In genomic region chr1:134804373-134804772, GRCm38 (mm10) we compare ENCODE assay signal across 9 mouse cellular contexts.
DNase-seq lines count a peak whose midpoint lies in the region; ATAC-seq and TF ChIP-seq lines count a peak whose summit lies in the region.
"Had no signal": no experiment of that assay in that cellular context is flagged by ENCODE, and none has a peak within 500 bp of the region (broad histone marks: within the 10 kb centered on the region; RNA-seq: fewer than 3 reads in every experiment).

No protein-coding gene starts in this region.

- TF ChIP-seq EP300 in lung, postnatal 0 days (IDR thresholded peaks at IDR 0.05) = no peak

- no peaks in the 10 kb centered on the region for H3K9me3 ChIP-seq in kidney, embryonic 15.5 days (replicated peaks)
- H3K9me3 ChIP-seq in embryonic facial prominence, embryonic 13.5 days = no peaks in the 10 kb centered on the region
- peaks cover 3% of the 10 kb centered on the region for H3K9me3 ChIP-seq in heart, embryonic 12.5 days (replicated peaks)
- H3K9me3 ChIP-seq in lung, postnatal 0 days (ENCODE audit: low read length) = no peaks in the 10 kb centered on the region

- ATAC-seq in kidney, embryonic 15.5 days (replicated peaks; ENCODE audit: low FRiP score) = no peak
- ATAC-seq in embryonic facial prominence, embryonic 13.5 days (ENCODE audit: insufficient number of reproducible peaks, insufficient read depth, low FRiP score, low TSS enrichment, low read depth) = no peak
- no peak for ATAC-seq in heart, embryonic 12.5 days (ENCODE audit: insufficient number of reproducible peaks, low FRiP score)
- ATAC-seq in lung, postnatal 0 days = peak; percentile 49

- TF ChIP-seq CTCF in lung, postnatal 0 days (IDR thresholded peaks at IDR 0.05) = no peak

- H3K4me3 ChIP-seq in kidney, embryonic 15.5 days (replicated peaks) = no peak overlapping the region
- H3K4me3 ChIP-seq in embryonic facial prominence, embryonic 13.5 days = no peak overlapping the region
- H3K4me3 ChIP-seq in heart, embryonic 12.5 days = no peak overlapping the region
- H3K4me3 ChIP-seq in lung, postnatal 0 days (ENCODE audit: low read depth, low read length) = no peak overlapping the region
- H3K4me3 ChIP-seq: erythroblast, embryonic 14.5 days had no signal

- no peaks in the 10 kb centered on the region for H3K27me3 ChIP-seq in kidney, embryonic 15.5 days
- H3K27me3 ChIP-seq in embryonic facial prominence, embryonic 13.5 days = no peaks in the 10 kb centered on the region
- H3K27me3 ChIP-seq in heart, embryonic 12.5 days (replicated peaks) = no peaks in the 10 kb centered on the region
- no peaks in the 10 kb centered on the region for H3K27me3 ChIP-seq in lung, postnatal 0 days (replicated peaks; ENCODE audit: insufficient read depth, low read length)

- WGBS in kidney, embryonic 15.5 days = 41% methylated on average over 5 of the region's 5 CpGs
- 27% methylated on average over 5 of the region's 5 CpGs for WGBS in embryonic facial prominence, embryonic 13.5 days
- WGBS in heart, embryonic 12.5 days = 39% methylated on average over 5 of the region's 5 CpGs
- 14% methylated on average over 5 of the region's 5 CpGs for WGBS in lung, postnatal 0 days

- no peak overlapping the region for H3K9ac ChIP-seq in kidney, embryonic 15.5 days
- H3K9ac ChIP-seq in embryonic facial prominence, embryonic 13.5 days = no peak overlapping the region
- no peak overlapping the region for H3K9ac ChIP-seq in heart, embryonic 12.5 days
- no peak overlapping the region for H3K9ac ChIP-seq in lung, postnatal 0 days (replicated peaks; ENCODE audit: low read depth)

- peak overlapping the region; percentile 83 for H3K27ac ChIP-seq in kidney, embryonic 15.5 days
- H3K27ac ChIP-seq in embryonic facial prominence, embryonic 13.5 days = peak overlapping the region; percentile 92
- H3K27ac ChIP-seq in heart, embryonic 12.5 days (ENCODE audit: poor library complexity, severe bottlenecking) = peak overlapping the region; percentile 96
- peak overlapping the region; percentile 95 for H3K27ac ChIP-seq in lung, postnatal 0 days (ENCODE audit: low read length)

- H3K4me1 ChIP-seq in kidney, embryonic 15.5 days = peaks cover 46% of the 10 kb centered on the region
- peaks cover 44% of the 10 kb centered on the region for H3K4me1 ChIP-seq in embryonic facial prominence, embryonic 13.5 days
- H3K4me1 ChIP-seq in heart, embryonic 12.5 days (replicated peaks) = peaks cover 54% of the 10 kb centered on the region
- H3K4me1 ChIP-seq in lung, postnatal 0 days (ENCODE audit: insufficient read depth, low read depth, low read length) = peaks cover 12% of the 10 kb centered on the region

- no peaks in the 10 kb centered on the region; the same call in 1 of the 2 replicates for H3K36me3 ChIP-seq in kidney, embryonic 15.5 days
- no peaks in the 10 kb centered on the region for H3K36me3 ChIP-seq in embryonic facial prominence, embryonic 13.5 days
- H3K36me3 ChIP-seq in heart, embryonic 12.5 days = peaks cover 5% of the 10 kb centered on the region
- H3K36me3 ChIP-seq in lung, postnatal 0 days (ENCODE audit: insufficient read depth, low read length) = no peaks in the 10 kb centered on the region

- no peak for DNase-seq in kidney, adult 9 months
- peak; percentile 72 for DNase-seq in lung, postnatal 0 days (ENCODE audit: low spot score)
- DNase-seq in cerebellum, adult 9-11 months = no peak
- no peak for DNase-seq in cerebellum, adult 11 months
- DNase-seq in adrenal gland, postnatal 25 days = no peak

- H3K4me2 ChIP-seq in kidney, embryonic 15.5 days = no peak overlapping the region
- H3K4me2 ChIP-seq in embryonic facial prominence, embryonic 13.5 days = no peak overlapping the region
- H3K4me2 ChIP-seq in heart, embryonic 12.5 days = 0 out of 2 replicates have a peak overlapping the region, but pooled peaks have one; percentile 59
- H3K4me2 ChIP-seq in lung, postnatal 0 days (replicated peaks; ENCODE audit: low read depth, low read length) = peak overlapping the region; percentile 52

Comparison
In these comparisons a context has a peak if more than half of its experiments do, and no peak if none do; other contexts are left out.
1. H3K4me2 ChIP-seq: peak in heart, embryonic 12.5 days (single experiment) and lung, postnatal 0 days (single experiment); none in kidney, embryonic 15.5 days (single experiment) and embryonic facial prominence, embryonic 13.5 days (single experiment).
2. Peak in every context shown above with its lines, with median percentiles within 50 percentile points of each other: H3K27ac ChIP-seq.